Mouse (Mus musculus) testis, postnatal 14 days (tissue): ENCODE measurements around the gene Cirbp.

Experiments used
- DNase-seq: peaks from one replicate; pipeline ENCODE4 v3.0.0; 2021; ENCODE audit warnings: low spot score

The Cirbp gene

GRCm38 (mm10) chr10:80165392-80166128 is at the start of gene Cirbp:
Gene Cirbp (plus strand): TSS chr10:80165985.
- DNase-seq, result no peak

- DNase-seq, result no peak
Observed at GRCm38 (mm10) chr10:80116563-80116926, 49.2 kb upstream of the Cirbp start.

- DNase-seq, result no peak
Observed at GRCm38 (mm10) chr10:80116927-80117691, 48.7 kb upstream of the Cirbp start.

- no peak for DNase-seq
Observed at GRCm38 (mm10) chr10:80117736-80118135, 48.0 kb upstream of the Cirbp start.

GRCm38 (mm10) chr10:80118552-80118951 is 47.2 kb upstream of the Cirbp start:
- DNase-seq, result no peak

GRCm38 (mm10) chr10:80120146-80120545 is 45.6 kb upstream of the Cirbp start:
- no peak for DNase-seq

- no peak for DNase-seq
Observed at GRCm38 (mm10) chr10:80121639-80122038, 44.1 kb upstream of the Cirbp start.

- DNase-seq, result no peak
Observed at GRCm38 (mm10) chr10:80123932-80124562, 41.7 kb upstream of the Cirbp start.

- DNase-seq, result no peak
Observed at GRCm38 (mm10) chr10:80127920-80128319, 37.9 kb upstream of the Cirbp start.

GRCm38 (mm10) chr10:80129846-80130245 is 35.9 kb upstream of the Cirbp start:
- no peak for DNase-seq

GRCm38 (mm10) chr10:80130403-80131031 is 35.3 kb upstream of the Cirbp start:
- DNase-seq, result no peak

- peak; percentile 62 for DNase-seq
Observed at GRCm38 (mm10) chr10:80131316-80131951, 34.4 kb upstream of the Cirbp start.

- DNase-seq, result peak; percentile 27
Observed at GRCm38 (mm10) chr10:80131952-80132350, 33.8 kb upstream of the Cirbp start.

- DNase-seq, result no peak
Observed at GRCm38 (mm10) chr10:80133226-80133849, 32.4 kb upstream of the Cirbp start.

- no peak for DNase-seq
Observed at GRCm38 (mm10) chr10:80134421-80134820, 31.4 kb upstream of the Cirbp start.

- DNase-seq, result no peak
Observed at GRCm38 (mm10) chr10:80135161-80135560, 30.6 kb upstream of the Cirbp start.

- DNase-seq, result no peak
Observed at GRCm38 (mm10) chr10:80135641-80136040, 30.1 kb upstream of the Cirbp start.

- no peak for DNase-seq
Observed at GRCm38 (mm10) chr10:80136179-80136951, 29.4 kb upstream of the Cirbp start.

GRCm38 (mm10) chr10:80136952-80137625 is 28.7 kb upstream of the Cirbp start:
- DNase-seq, result no peak
